Mouse (Mus musculus): ENCODE measurements around the gene Ugcg. TPM values are rescaled to one million over a fixed set of nuclear protein-coding genes. Genes with fewer than 3 reads are reported as not detected.
"Not testable (repeated sequence)": the region's sequence is repeated elsewhere in the genome, so short reads cannot be mapped to it uniquely, and the experiment has no call there.

Gene Ugcg
- total RNA-seq, 2 experiments from 2014 or later, result 7.8 to 8.7 TPM

DNA sequence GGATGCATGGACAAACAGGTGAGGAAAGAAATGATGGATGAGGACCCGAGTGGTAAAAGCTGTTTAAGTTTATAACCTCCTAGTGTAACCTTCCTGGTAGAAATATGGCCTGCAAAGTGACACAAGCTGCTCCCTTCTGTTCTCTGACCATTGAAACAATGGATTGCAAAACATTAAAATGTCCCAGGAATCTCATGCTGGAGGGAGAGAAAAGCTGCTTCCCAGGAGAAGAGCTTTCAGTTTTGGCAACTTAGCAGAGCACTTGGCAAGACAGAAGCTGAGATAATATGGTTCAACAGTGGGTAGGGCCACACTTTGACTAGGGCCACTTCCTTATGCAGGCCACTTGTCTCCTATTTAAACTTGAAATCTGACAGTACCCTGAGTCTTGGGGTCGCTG lies 69.7 kb downstream of the Ugcg start:
- no peak for DNase-seq

DNA sequence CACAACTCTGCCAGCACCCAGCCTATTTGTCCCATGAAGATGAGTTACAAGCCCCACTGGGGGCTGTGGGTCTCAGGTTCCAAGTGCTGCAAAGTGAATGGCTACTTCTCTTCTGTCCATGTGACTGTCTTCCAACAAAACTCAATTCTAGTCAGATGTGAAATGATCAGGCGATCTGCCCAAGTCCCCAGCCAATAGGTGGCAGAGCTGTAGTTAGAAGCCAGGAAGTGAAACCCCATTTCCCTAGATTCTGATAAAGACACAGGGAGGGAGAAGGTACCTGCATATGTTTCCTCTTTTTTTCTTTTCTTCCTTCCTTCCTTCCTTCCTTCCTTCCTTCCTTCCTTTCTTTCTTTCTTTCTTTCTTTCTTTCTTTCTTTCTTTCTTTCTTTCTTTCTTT lies 70.7 kb downstream of the Ugcg start:
- no peak for DNase-seq

GRCm38 (mm10) chr4:59260871-59261515 lies 71.9 kb downstream of the Ugcg start:
- no peak for DNase-seq

DNA sequence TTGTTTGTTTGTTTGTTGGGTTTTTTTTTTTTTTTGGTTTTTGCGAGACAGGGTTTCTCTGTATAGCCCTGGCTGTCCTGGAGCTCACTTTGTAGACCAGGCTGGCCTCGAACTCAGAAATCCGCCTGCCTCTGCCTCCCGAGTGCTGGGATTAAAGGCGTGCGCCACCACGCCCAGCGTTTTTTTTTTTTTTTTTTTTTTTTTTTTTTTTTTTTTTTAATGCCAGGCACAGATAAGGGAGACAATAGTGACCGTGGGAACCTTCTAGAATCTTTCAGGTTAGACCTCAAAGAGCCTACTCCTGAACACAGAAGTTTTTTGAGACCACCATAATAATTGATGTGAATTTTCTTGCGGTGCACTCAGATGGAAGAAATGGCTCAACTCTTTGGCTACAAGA lies 72.5 kb downstream of the Ugcg start:
- DNase-seq, result not testable (repeated sequence)

GRCm38 (mm10) chr4:59262156-59262555 lies 73.1 kb downstream of the Ugcg start:
- DNase-seq, result no peak

GRCm38 (mm10) chr4:59263418-59263817 lies 74.4 kb downstream of the Ugcg start:
- no peak for DNase-seq

DNA sequence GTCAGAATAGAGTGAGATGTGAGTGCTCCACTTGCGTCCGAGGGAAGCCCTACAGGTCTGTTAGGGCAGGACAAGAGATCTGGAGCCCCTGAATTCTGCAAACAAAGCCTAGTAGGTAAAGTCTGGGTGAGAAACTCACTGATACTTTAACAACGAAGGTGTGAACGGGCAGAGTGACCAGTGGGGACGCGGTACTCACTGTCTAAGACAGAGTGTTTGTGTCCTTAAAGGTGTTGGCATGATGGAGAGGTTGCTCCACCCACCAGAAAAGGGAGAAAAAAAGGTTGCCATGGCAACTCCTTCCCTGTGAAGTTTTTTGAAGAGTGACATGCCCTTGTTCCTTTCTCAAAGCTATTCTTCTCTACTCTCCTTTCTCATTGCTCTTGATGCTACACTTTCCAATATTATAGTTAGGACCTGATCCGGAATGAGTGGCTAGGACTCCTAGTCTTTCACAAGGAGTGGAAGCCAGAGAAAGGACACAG lies 75.6 kb downstream of the Ugcg start:
- DNase-seq, result no peak

DNA sequence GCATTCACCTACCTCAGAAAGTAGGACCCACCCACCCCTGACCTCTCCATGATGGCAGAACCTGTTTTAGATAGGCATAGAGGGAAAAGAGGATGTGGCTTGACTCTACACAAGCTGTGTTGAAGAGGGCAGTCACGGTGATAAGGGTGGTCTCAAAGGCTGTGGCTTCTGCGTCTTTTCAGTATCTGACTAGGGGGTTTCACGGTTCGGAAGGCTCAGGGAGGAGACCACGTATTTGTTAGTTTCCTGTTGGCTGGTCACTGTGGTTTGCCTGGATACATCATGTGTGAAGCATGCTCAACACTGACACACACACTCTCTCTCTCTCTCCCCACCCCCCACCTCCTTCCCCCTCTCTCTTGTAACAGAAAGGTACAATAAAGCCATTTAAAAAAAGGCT lies 76.1 kb downstream of the Ugcg start:
- DNase-seq, result no peak

DNA sequence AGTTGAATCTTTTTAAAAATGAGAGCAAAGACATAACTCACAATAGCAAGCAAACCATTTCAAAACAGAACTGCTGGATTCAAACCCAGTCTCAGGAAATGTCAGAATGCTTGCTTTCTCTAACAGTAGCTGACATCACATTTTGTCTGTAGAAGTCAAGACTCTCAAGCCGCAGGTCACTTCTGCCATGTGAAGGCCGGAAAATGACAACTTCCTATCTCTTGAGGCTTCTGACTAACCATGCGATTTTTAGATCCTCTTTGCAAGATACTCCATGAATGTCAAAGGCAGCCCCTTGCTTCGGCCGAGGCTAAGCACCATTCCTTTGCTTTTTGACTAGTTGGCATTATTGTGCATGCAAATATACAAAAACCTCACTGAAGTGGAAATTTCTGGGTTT lies 76.6 kb downstream of the Ugcg start:
- no peak for DNase-seq

Other genes starting within 250 kb of the Ugcg start
- gene Zkscan16, start 245.6 kb upstream of the Ugcg start, total RNA-seq (2021), result not detected
- gene Ptgr1, start 202.1 kb upstream of the Ugcg start, total RNA-seq (2021), result 1 to 10 TPM; 1.5 to 2.4 TPM
- 10 to 100 TPM; 10.5 to 11.1 TPM for gene Dnajc25, start 194.2 kb upstream of the Ugcg start, total RNA-seq (2021)
- gene Gm20503, start 186.0 kb upstream of the Ugcg start, total RNA-seq (2021), result 1 to 10 TPM in 1 of 2 experiments, under 1 TPM in 1; 0.78 to 1.3 TPM
- gene Gng10, start 154.2 kb upstream of the Ugcg start, total RNA-seq (2021), result 10 to 100 TPM in 1 of 2 experiments, 1 to 10 TPM in 1; 8.3 to 11.9 TPM
- not detected for gene AI481877, start 50.3 kb upstream of the Ugcg start, total RNA-seq (2021)
- gene Susd1, start 249.4 kb downstream of the Ugcg start, total RNA-seq (2021), result under 1 TPM; 0.51 to 1.00 TPM